Mouse (Mus musculus): Measurements from ENCODE around the gene Arsk.

DNA sequence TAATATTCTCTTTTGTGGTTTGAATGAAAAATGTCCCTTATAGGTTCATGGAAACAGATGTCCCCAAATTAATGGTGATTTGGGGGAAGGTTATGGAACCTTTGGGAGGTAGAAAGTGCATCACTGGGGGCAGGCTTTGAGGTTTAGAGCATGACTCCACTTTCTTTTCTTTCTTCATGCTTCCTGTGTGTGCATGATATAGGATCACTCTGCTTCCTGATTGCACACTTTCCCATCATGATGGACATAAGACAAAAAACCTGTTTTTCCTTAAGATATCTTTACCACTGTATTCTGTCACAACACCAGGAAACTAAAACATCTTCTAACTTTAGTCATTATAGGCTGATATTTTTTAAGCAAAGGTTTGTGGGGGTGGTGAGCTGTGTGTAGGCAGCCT lies 53.5 kb downstream of the Arsk start:
- TF ChIP-seq POLR2A (IDR thresholded peaks at IDR 0.05; ENCODE audit: control insufficient read depth in 1 of 2, insufficient read depth in 1 of 2, low read depth in 1 of 2, low read length in 2 of 2, poor library complexity in 1 of 2) (no peak), CTCF (IDR thresholded peaks at IDR 0.05 in 2 of 3, conservative IDR thresholded peaks at IDR 0.05 in 1 of 3; ENCODE audit: control insufficient read depth in 1 of 3, insufficient read depth in 1 of 3, low read depth in 2 of 3, low read length in 3 of 3, poor library complexity in 1 of 3, severe bottlenecking in 1 of 3) (no peak), EP300 (IDR thresholded peaks at IDR 0.05; ENCODE audit: low read depth in 1 of 2, low read length in 2 of 2) (no peak), MYC (IDR thresholded peaks at IDR 0.05; ENCODE audit: low read depth, low read length) (no peak)

All from MEL (cell line).